Mouse (Mus musculus) spleen, postnatal 36 days (tissue): Measurements from ENCODE around the gene Wdr31.

ENCODE experiments used
- DNase-seq, 2 experiments: peaks; one replicate each; pipeline ENCODE4 v3.0.0; 2022; ENCODE audit warnings: low spot score in 2 of 2, mixed read lengths in 1 of 2

The Wdr31 gene

DNA sequence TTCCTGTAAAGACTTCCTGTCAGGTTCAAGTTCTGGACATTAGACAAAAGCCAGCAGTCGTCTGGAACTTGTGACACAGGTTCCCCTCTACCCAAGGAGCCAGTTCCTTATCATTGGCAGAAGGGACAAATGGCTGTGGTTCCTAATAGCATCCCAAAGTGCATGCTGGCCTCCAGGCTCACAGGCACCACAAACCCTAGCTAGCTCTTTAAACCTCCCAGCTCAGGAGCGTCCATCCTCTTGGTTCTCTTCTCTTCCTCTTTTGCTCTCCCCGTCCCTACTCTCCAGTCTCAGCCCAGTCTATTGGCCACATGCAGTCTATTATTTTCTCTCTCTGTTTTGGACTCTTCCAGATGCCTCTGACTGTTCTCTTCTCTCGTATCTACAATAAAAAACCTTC is 30.9 kb downstream of the Wdr31 start:
- no peak for DNase-seq

DNA sequence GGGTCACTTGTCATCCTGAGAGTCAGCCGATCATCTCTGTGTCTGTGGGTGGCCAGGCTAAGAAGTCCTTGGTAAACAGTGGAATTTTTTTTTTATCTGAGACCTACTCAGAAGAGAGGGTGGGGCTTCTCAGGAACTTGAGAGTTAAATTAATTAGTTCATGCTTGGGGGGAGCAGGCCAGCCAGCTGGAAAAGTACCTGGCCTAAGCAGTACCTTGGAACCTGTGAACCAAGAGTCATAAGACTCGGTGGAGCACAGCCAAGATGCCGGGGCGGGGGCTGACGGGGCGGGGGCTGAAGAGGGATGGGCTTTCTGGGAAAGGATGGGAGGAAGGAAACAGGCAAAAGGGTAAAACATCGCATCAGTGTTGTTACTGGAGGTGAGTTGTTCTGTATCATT is 32.8 kb downstream of the Wdr31 start:
- DNase-seq = no peak

DNA sequence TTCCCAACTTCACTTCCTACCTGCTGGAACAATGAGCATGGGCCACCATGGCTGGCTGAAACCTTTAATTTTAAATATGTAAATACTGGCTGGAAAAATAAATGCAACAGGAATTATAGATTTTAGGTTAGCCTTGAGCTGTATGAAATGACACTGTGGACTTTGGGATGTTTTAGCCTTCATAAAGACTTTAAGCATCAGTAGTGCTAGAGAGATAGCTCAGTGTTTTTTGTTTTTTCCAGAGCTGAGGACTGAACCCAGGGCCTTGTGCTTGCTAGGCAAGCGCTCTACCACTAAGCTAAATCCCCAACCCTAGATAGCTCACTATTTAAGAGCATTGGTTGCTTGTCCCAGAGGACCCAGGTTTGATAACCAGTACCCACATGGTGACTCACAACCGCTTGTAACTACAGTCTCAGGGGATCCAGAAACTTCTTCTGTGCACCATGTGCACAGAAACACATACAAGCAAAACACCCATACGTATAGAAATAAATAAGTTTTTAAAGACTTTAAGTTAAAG is 33.4 kb downstream of the Wdr31 start:
- no peak for DNase-seq

DNA sequence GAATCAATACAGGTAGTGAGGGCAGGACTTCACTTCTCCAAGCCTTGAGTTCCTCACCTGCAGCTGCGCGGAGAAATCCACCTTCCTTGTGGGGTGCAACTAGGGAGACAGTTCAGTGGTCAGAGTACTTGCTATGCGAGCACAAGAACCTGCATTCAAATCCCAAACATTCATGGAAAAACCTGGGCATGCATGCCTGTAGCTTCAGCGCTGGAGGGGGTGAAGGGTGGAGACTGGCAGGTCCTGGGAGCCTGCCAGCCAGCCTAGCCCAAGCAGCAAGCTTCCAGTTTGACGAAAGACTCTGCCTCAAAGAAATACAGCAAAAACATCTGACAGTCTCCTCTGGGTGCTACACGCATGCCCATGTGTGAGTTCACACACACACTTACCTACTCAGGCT is 35.6 kb downstream of the Wdr31 start, which contains the start of gene Rnf183:
Gene Rnf183 (minus strand): TSS at position 172 of the 400 bp plus-strand sequence.
- DNase-seq = no peak

DNA sequence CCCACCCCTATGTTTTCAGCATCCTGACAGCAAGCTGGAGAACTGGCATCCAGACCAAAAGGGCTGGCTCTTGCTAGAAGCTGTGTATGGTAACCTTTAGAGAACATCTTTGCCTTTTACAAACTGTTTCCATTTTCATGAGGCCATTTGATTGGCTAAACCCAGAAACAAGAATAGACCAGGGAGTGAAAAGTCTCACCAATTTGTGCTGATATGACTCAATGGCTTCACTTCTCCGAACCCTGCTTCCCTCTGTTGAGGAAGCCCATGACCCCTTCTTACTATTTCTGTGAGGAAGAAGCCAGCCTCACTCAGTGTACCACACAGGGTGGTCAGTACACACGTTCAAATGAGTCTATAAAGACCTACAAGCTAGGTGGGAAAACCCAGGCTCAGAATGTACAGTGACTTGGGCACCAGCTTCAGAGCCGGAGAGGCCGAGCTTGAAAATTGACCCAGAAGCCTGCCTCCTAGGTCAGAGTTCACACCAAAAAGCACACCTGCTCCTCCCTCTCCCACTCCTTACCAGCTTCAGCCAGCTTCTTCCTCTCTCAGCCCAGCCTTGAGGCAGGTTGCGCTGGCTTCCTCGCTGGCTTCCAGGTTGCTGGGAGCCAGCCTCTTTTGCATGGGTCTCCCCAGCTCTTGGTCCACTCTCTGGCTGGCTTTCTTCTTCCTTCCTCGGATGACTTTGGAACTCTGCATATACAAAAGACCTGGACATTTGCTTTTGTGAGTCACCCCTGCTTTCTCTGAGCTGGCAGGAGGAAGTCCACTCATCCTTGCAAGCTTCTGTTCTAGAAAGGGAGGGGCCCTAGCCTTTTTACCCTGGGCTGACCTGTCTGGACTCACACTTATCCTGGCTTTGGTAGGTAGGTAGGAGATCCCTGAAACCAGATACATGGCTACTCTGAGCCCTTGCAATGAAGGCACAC is 36.5 kb downstream of the Wdr31 start:
- no peak for DNase-seq

DNA sequence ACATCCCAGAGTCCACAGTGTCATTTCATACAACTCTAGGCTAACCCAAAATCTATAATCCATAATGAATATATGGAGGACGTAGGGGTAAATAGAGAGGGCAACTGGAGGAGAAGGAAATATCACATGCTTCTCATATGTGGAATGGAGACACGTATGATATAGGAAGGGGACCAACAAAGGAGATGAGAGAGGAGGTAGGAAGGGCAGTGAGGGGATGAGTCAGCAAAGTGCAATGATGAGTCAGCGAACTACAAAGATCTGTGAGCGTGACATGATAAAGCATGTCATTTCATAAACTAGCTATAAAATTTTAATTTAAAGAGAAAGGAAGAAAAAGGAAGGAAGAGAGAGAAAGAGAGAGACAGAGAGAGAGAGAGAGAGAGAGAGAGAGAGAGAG is 39.2 kb downstream of the Wdr31 start:
- no peak for DNase-seq

DNA sequence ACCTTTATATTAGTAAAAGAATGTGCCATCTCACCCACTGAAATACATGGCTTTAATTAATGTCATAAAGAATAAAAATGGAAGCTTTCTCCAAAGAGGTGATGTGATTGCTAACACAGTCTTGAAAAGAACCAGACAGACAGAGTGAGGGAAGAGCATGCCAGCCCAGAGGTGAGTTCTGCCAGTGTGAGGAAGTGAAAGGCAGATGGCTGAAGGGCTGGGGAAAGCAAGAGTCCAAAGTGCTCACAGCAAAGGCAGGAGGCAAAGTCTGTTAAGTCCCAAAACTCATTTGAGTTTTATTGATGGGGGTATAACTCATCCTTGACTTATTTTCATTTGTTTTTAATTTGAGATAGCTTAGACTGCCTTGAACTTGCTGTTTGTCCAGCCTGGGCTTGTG is 40.0 kb downstream of the Wdr31 start:
- no peak for DNase-seq

DNA sequence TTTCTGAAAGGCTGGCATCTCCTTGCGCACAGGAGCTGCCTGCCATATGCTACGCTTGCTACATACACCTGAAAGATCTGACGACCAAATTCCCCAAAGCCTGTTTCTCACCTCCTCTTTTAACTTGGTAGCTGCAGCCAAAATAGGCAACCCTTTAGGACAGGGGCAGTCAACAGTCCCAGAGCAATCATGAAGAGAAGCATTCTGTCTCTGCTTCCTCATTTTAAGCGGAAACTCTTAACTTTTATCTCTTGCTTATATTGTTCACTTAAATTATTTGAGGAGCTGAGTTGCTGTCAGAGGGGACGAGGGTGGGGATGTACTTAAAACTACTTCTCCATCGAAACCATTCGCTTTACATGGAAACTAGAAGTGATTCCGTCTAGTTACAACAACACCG is 41.1 kb downstream of the Wdr31 start:
- no peak for DNase-seq

DNA sequence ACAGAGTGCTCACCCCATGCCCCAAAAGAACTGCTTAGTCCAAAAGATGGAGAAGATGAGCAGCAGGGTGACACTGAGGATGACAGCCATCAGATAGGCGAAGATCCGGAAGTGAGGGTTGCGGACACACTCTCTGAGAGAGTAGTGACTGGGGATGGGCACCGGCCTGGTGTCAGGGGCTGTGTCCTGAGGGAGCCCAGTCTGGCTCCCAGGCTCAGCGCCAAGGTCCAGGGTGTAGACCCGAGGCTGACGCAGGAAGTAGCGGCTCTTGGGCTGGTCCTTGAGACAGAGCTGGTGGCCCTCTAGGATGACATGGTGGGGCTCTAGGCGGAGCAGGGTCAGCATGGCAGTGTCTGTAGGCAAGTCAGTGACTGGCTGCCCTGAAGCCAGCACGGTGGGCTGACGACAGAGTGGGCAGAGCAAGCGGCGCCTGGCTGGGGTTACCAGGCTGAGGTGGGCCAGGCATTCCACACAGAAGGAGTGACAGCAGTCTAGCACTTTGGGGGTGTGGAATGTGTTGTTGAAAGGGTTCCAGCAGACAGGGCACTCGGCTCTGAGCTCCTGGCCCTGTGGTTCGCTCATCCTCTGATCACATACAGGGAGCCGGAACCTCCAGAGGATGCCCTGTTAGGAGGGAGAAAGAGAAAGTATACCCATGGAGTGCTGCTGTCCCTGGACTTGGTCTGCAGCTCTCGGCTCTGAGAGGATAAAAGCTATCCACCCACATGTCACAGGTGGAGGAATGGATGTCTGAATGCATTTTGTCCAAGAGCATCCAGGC is 42.5 kb downstream of the Wdr31 start:
- no peak for DNase-seq

DNA sequence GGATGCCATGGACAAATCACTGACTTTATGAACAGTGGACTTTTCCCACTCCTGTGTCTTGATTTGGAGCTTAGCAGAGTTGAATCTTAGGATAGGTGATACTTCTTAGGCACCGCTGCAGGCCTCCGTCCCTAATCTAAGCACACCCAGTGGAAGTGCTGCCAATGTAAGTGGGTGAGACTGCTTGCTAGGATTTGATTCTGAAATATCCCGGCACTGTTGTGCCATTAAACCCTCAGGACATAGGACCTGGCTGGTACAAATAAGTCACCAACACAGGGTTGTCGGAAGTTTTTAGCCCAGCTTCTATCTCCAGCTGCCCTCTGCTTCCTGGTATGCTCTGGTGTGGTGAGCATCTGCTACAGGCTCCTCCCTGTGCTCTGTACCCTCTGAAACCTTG is 44.8 kb downstream of the Wdr31 start:
- no peak for DNase-seq

DNA sequence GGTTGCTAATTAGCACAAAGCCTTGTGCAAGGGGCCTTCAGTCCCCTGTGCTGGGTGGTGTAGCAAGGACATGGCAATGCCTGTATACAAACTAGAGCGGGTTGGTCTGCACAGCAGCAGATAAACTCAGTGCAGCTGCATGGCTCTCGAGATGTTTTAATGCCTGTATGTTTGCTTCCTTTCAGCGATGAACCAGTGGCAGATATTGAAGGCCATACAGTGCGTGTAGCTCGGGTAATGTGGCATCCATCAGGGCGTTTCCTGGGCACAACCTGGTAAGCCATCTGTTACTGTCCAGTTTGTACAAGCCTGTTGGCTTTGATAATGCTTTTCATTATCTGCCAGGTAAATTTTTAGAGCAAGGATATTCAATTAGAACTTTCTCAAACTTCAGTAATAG is 51.6 kb downstream of the Wdr31 start:
- DNase-seq = no peak

DNA sequence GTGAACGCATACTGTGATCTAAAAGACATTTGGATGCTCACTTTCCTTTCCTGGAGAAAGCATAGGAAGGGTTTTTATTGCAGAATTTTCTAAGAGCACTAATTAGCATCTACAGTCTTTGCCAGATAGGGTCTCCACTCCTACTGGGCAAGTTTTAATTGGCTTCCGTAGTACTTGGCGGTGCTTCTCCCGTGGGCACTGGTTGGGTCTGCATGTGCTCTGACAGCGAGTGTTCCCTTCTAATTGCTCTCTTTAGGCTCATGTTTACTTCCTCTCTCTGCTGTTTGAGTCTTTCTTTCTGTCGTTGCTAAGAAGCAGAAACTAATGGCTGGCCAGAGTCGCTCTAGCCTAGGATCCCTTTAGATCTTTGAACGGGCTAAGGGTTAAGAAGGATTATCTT is 52.2 kb downstream of the Wdr31 start:
- DNase-seq = no peak

DNA sequence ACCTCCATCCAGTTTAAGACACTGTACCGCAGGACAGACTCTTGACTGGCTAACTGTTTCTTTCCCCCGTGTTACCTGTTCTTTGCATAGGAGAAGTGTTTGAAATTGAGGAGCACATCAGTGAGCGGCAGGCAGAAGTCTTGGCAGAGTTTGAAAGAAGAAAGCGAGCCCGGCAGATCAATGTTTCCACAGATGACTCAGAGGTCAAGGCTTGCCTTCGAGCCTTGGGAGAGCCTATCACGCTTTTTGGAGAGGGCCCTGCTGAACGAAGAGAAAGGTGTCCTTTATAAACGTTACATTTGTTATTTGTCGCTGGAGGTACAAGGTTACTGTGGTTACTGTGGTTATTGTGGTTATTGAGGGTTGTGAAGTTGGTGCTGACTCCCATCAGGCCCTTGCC is 59.1 kb downstream of the Wdr31 start:
- no peak for DNase-seq

DNA sequence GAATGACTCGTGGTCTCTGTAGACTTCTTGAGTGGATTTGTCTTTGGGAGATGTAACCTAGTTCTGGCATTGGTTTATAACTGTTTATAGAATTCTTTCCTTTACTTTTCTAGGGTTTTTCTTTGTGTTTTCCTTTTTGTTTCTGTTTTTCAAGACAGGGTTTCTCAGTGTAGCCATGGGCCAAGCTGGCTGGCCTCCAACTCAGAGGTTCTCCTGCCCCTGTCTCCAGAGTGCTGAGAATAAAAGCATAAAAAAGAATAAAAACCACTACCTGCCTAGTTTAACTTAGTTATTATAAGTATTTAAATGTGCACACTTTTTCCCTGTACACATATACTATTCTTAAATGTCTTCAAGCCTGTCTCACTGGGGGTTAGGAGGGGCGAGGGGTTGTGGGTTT is 60.4 kb downstream of the Wdr31 start:
- no peak for DNase-seq

DNA sequence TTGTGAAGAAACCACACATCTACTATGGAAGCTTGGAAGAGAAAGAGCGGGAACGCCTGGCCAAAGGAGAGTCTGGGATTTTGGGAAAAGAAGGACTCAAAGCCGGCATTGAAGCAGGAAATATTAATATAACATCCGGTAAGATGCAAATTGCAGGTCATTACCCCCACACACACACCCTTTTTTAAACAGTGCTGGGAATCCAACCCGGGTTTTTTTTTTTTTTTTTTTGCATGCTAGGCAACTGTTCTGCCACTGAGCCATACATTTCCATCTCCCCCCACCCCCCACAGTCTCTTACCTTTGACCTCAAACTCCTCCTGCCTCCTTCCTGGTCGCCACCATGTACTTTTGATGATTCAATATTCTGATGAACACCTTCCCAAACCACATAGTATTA is 61.1 kb downstream of the Wdr31 start:
- DNase-seq = no peak

DNA sequence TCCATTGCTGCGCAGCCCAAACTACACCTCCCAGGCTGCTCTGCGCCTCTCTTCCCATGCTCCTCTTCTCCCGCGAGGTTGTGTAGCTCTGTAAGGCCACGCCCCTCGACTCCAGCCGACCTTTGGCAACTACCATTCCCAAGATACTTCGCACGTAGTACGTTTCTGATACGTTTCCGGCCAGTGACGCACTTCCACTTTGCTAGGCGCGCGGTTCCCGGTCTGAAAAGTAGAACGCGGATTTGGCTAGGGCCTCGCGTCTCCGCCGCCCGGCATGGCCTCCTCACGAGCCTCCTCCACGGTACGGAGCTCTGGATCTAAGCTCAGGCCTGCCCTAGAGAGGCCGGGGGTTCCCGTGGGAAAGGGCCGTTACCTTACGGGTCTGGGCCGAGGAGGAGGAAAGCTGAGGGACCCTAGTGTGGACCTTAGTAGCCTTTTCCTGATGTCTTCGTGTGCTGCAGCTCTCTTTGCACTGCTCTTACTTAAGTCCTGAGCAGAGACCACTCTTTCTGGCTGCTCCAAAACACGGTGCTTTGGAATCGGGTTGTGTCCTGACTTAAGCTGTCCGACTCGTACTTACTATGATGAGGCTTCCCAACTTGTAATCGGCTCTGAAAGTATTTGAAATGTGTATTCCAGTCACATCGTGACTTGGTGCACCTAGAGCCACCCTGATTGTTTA is 62.0 kb downstream of the Wdr31 start, which contains the start of the genes Cdc26 and Prpf4:
Gene Cdc26 (minus strand): TSS at position 42 of the 682 bp plus-strand sequence.
Gene Prpf4 (plus strand): TSS at position 197 of the 682 bp plus-strand sequence.
- DNase-seq = peak; percentile 98 to 99

DNA sequence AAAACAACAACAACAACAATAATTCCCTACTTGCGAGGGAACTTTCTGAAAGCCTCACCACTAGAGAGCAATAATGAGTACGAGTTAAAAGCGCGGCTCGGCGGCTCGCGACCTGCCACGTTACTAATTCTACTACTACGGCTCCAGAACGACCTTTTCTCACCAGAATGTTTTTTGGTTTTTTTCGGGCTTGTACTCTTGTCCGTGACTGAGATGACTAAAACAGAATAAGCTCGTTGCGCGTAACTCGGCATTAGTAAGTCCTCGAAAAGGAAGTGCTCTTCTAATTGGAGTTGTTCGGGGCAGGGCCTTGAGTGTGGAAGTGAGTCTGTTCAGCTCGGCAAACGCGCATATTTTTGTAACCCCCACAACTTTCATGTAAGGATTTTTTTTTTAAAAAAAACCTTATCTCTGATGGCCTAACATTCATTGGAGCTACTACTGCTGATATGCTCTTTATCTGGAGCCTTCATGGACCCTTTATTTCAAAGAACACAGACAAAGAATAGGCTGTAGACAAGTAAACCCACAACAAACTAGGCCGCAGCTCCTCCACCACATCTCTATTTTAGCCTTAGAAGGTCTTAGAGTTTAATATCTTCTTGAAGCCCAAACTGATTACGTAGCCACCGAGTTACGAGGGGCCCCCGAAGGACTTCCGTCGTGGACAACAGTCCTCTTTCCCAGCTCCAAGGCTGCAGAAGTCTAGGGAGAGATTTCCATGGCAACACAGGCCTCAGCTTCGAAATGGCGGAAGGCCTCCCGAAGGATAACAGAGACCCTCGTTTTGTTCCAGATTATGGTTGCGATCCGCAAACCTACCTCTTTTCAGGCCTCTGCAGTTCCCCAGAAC is 62.7 kb downstream of the Wdr31 start:
- peak; percentile 49 to 60 for DNase-seq

DNA sequence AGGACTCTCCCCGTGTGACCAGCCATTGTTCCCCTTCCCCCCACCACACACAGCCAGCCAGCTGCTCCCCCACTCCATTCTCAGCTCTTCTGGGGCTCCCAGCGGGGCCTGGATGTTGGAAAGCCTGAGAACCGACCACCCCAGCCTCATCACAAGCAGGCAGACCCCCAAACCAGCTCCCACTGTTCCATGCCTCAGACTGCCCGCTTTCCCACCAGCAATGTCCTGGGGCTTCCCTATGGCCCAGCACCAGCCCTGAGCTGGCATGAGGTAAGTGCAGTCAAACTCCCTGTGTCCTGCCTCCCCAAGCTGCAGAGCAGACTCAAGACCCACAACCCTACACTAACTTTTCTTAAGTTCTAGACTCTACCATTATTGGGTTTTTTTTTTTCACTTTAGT is 64.6 kb downstream of the Wdr31 start:
- DNase-seq = no peak

DNA sequence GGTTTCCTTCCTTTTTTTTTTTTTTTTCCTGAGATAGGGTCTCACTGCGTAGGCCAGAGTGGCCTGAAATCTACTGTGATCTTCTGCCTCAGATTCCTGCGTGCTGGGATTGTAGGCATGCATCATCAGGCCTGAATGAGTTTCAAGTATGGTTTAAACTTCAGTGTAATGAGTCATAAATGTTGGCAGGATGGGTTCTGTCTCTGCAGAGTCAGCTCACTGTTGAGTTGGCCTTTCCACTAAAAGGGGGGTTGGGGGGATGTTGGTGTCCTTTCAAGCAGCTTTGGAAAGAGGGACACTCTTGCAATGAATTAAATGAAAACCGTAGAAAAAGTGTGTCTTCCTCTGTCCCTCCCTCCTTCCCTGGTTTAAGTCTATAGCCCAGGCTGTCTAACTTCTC is 71.7 kb downstream of the Wdr31 start:
- DNase-seq = no peak
